Mouse (Mus musculus) adrenal gland, adult 2 months (tissue): ENCODE results near the gene Kdm1b. TPM values are rescaled to one million over a fixed set of nuclear protein-coding genes. Genes with fewer than 3 reads are reported as not detected.

Experiments used
- DNase-seq: peaks from one replicate; pipeline ENCODE4 v3.0.0; 2021
- polyA plus RNA-seq: library from polyadenylated mRNA; depleted of rRNA; stranded (reverse); fragments of >200 nt; gene quantifications from 2 replicates; pipeline ENCODE4 v1.2.3, GENCODE M21; 2012; rRNA removed
- total RNA-seq, 2 experiments: library from RNA; stranded (reverse); gene quantifications; 2 replicates each; pipeline ENCODE4 v1.2.3; 2021

The Kdm1b gene
- total and polyA plus RNA-seq, 3 experiments, result 5.0 to 12.0 (median 9.0) TPM

DNA sequence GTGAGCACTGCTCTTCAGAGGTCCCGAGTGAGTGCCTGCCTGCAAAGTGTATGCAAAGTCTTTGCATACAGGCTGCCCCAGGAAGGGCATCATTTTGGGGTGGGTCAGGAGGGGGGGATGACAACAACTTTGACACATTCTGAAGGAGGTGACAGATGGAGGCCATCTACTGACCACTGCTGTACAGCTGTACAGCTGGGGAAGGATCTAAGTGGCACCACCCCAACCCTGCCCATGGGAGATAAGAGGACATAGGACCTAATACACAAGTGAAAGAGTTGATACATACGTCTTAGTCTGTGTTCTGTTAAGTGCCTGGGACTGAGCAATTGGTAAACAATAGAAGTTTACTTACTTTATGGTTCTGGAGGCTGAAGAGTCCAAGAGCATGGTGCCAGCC, 65.9 kb downstream of the Kdm1b start:
- no peak for DNase-seq

DNA sequence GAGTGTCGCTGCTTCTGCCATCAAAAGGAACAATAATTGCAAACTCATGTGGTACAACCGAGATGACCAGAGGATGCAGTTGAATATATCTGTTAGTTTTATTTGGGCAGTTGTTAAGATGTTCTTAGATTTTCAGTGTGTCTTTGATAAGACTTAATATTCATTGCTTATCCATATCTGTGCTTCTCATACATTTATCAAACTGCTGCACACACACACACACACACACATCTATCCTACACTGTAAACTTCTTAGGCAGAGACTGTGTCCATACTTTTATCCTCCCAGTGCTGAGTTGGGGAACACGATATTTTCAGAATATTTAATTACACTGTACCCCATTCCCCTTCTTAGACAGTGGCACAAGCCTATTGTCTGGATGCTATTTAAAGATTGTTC, 67.9 kb downstream of the Kdm1b start:
- DNase-seq, result no peak

DNA sequence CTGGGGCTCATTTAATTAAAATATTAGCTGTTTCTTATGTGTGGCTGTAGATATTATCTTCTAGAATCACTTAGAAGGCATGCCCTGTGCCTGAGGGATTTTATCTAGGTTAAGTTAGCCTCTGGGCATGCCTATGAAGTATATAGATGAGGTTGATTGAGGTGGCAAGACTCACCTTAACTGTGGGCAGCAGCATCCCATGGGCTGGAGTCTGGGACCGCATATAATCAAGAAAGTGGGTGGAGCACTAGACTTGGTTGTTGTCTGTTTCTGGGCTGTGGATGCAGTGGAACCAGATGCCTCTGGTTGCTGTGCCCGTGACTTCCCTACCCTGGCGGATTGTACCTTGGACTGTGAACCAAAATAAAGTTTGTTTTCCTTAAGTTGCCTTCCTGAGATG, 68.8 kb downstream of the Kdm1b start:
- DNase-seq, result no peak

GRCm38 (mm10) chr13:47112924-47113323, 69.6 kb downstream of the Kdm1b start:
- DNase-seq, result no peak

DNA sequence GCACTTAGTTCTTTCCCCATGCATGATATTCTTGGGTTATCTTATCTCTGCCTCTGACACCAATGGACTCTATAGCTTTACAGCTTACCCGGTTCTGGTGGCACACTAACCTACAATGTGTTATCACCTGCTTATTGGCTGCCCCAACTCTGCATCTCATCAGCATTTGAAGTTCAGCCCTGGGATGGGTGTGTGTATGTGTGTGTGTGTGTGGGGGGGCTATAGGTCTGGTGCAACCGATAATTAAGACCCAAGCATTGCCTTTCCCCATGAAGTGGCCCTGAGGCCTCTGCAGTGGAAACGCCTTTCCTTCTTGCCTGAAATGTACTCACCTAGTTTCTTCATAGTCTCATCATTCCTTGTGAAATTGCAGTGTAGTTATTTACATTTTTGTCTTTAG, 72.7 kb downstream of the Kdm1b start:
- DNase-seq, result no peak

- DNase-seq, result no peak
These were observed 78.1 kb downstream of the Kdm1b start for GRCm38 (mm10) chr13:47121333-47121889.

GRCm38 (mm10) chr13:47122537-47123430, 79.5 kb downstream of the Kdm1b start, which contains the start of gene Rnf144b:
TSS of gene Rnf144b (plus strand) at chr13:47122656.
- peak; percentile 61 for DNase-seq

DNA sequence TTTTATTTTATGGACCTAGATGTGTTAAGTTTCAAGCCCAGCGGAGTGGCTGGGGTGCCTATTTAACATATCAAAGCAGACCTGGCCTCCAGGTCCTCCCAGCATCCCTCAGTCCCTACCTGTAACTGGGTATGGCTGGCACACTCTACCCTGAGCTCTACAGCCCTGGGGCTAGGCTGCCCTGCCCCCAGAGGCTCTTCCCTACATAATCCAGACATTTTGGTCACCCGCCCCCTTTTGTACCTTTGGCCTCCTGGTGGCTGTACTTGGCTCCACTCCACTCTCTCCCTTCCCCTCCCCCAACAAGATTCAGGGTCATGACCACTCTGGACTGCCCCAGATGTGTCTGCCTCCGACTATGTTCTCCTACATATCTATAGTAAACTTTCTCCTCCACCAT, 81.2 kb downstream of the Kdm1b start:
- DNase-seq, result no peak

GRCm38 (mm10) chr13:47124986-47125385, 81.7 kb downstream of the Kdm1b start:
- DNase-seq, result no peak

DNA sequence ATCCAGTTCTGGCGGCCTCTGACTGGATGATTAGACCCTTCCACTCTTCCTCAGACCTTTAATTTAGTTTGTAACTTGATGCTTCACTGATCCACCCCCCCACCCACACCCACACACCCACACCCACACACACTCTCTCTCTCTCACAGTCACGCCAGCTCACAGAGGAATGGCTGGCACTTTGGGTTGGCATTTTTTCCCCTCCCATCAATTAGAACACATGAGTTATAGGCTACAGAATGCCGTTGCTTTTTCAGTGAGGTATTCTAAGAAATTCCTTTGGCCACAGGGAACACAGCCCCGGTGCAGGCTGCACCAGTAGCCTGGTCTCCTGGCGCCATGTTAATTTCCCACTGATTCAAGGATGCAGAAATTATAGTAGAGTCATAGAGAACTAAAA, 82.3 kb downstream of the Kdm1b start:
- DNase-seq, result no peak

- DNase-seq, result no peak
These were observed 85.8 kb downstream of the Kdm1b start for GRCm38 (mm10) chr13:47129090-47129489.

- DNase-seq, result no peak
These were observed 89.8 kb downstream of the Kdm1b start for GRCm38 (mm10) chr13:47133058-47133457.

- DNase-seq, result no peak
These were observed 91.5 kb downstream of the Kdm1b start for GRCm38 (mm10) chr13:47134836-47135235.

Other genes with a start within 250 kb of the Kdm1b start
- gene Kif13a, start 113.6 kb upstream of the Kdm1b start, total RNA-seq, result 10 to 100 TPM; 26.0 to 40.6 TPM
- gene Kif13a, start 113.6 kb upstream of the Kdm1b start, polyA plus RNA-seq, result 13.6 and 13.7 TPM in 2 replicates
- 1 to 10 TPM; 3.1 to 7.5 TPM for gene Nhlrc1, start 28.6 kb upstream of the Kdm1b start, total RNA-seq
- 10.5 and 13.3 TPM in 2 replicates for gene Nhlrc1, start 28.6 kb upstream of the Kdm1b start, polyA plus RNA-seq
- 1 to 10 TPM; 5.2 to 8.6 TPM for gene Tpmt, start 1.2 kb downstream of the Kdm1b start, total RNA-seq
- 1.2 and 1.4 TPM in 2 replicates for gene Tpmt, start 1.2 kb downstream of the Kdm1b start, polyA plus RNA-seq
- 10 to 100 TPM; 54.3 to 60.7 TPM for gene Dek, start 62.7 kb downstream of the Kdm1b start, total RNA-seq
- gene Dek, start 62.7 kb downstream of the Kdm1b start, polyA plus RNA-seq, result 60.4 and 61.6 TPM in 2 replicates
- 1 to 10 TPM; 2.8 to 5.3 TPM for gene Rnf144b, start 79.2 kb downstream of the Kdm1b start, total RNA-seq
- gene Rnf144b, start 79.2 kb downstream of the Kdm1b start, polyA plus RNA-seq, result 2.2 and 3.1 TPM in 2 replicates